Mouse (Mus musculus): Measurements from ENCODE around the gene Aptx. TPM values are rescaled to one million over a fixed set of nuclear protein-coding genes. Genes with fewer than 3 reads are reported as not detected.

Aptx gene
- polyA plus RNA-seq (2012; rRNA removed): 4.5 and 5.2 TPM in 2 replicates

DNA sequence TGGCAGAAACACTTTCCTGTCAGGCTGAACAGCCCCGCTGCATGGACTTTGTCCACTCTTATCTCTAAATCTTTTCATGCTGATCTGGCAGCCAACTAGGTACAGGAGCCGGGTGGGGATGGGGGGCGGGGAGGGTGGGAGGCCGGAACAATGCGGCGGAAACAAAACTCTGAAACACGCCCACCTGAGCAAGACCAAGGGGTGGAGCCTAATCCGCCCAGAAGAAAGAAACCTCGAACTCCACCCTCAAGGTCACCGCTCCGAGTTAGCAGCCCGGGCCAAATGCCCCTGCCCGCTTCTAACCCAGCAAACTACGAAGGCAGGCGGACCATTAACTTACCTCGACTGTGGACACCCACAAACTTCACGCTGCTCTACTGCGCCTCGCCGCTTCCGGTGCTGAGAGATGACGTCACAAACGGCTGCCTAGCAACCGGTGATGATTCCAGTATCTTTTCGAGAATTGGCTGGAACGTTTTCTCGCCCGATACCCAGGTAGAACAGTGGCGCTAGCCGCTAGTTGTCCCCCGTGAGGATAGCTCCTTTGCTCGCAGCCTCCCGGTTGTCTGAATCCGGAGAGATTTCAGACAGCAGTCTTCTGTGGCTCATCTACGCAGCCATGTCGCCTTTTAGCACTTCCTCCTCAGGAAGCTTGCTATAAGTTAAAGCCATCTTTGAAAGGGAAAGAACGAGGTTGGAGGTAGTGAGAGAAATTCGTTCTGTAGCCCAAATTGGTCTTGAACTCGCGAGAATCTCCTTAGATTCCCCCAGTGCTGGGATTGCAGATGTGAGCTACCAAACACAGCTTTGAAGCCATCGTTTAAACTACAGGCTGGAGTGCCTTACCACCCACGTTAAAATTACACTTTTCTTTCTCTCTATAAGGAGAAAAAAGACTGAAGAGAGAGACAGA is at the start of gene Aptx:
TSS of gene Aptx (minus strand) at position 398 of the 913 bp plus-strand sequence.

DNA sequence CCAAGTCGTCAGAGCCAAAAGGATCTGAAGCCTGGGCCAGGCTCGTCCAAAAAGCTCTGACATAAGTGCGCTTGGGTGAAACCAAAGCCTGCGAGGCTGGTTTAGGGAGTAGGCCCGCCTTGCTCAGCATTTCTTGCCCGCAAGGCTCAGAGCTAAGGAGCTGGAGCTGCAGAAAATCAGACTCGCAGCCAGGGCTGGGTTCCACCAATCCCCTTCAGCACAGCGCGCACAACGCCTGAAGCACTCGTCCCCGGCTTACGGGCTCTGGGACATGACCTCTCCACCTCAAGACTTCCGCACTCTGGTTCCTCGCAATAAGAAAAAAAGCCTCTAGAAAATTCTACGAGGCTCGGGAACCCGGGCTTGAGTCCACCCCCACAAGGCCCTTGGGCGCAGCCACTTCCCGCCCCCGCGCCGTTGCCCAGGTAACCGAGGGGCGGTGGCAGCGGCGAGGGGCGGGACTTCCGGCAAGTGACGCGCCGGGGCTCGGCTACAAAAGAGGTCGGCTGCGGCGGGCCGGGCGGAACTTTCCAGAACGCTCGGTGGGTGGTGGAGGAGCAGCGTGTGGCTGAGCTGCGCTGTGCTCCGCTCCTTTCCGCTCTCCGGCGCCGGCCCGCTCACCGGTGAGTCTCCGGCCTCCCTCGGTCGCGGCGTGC is 19.1 kb upstream of the Aptx start, which contains the start of gene Dnaja1:
TSS of gene Dnaja1 (plus strand) at position 140 of the 656 bp plus-strand sequence.

Other genes with a start within 250 kb of the Aptx start
- 0.06 TPM in 2 replicates for gene Tmem215, start 231.0 kb downstream of the Aptx start, polyA plus RNA-seq (2012; rRNA removed)
- 26.8 and 32.6 TPM in 2 replicates for gene Dnaja1, start 19.0 kb upstream of the Aptx start, polyA plus RNA-seq (2012; rRNA removed)
- gene Smu1, start 54.7 kb upstream of the Aptx start, polyA plus RNA-seq (2012; rRNA removed): 33.3 and 34.6 TPM in 2 replicates
- gene B4galt1, start 150.8 kb upstream of the Aptx start, polyA plus RNA-seq (2012; rRNA removed): 19.4 and 23.6 TPM in 2 replicates
- gene Spink4, start 216.9 kb upstream of the Aptx start, polyA plus RNA-seq (2012; rRNA removed): 0.59 and 1.0 TPM in 2 replicates
- gene Bag1, start 245.1 kb upstream of the Aptx start, polyA plus RNA-seq (2012; rRNA removed): 47.0 and 48.2 TPM in 2 replicates
- 30.9 and 31.1 TPM in 2 replicates for gene Chmp5, start 245.2 kb upstream of the Aptx start, polyA plus RNA-seq (2012; rRNA removed)

Data from liver, embryonic 18 days (tissue).